Mouse (Mus musculus) bone marrow, adult 2 months (tissue): Measurements from ENCODE around the gene Sept9.

Experiments used
- CTCF ChIP-seq: fragments of 200-500 bp; IDR thresholded peaks from 2 replicates; pipeline ENCODE4 v1.5.1; 2011; ENCODE audit warnings: low read length, control low read depth; ENCODE audit not compliant: control insufficient read depth, insufficient read depth
- POLR2A ChIP-seq: fragments of 200-500 bp; IDR thresholded peaks from 2 replicates; pipeline ENCODE4 v1.6.1; 2011; ENCODE audit warnings: low read depth, mild to moderate bottlenecking, control low read depth, low read length, borderline replicate concordance; ENCODE audit not compliant: control insufficient read depth

- TF ChIP-seq CTCF, result no peak
- TF ChIP-seq POLR2A, result no peak
These were observed 112.8 kb downstream of the Sept9 start for GRCm38 (mm10) chr11:117312028-117312901.
